Mouse (Mus musculus): ENCODE results near the gene Tmem143.

- TF ChIP-seq CTCF (IDR thresholded peaks at IDR 0.05; ENCODE audit: borderline replicate concordance, control insufficient read depth, extremely low read depth, insufficient read depth, low read length, poor library complexity) (peak; percentile 79; the same call in 1 of the 2 replicates), POLR2A (IDR thresholded peaks at IDR 0.05; ENCODE audit: control insufficient read depth, extremely low read depth, insufficient read depth, low read length, poor library complexity) (no peak)
Measured at GRCm38 (mm10) chr7:45919083-45919671, 22.4 kb downstream of the Tmem143 start.

Measured in thymus, adult 2 months (tissue).